Mouse (Mus musculus) heart, adult 10 weeks (tissue): ENCODE results near the gene Olfr231. TPM values are rescaled to one million over a fixed set of nuclear protein-coding genes. Genes with fewer than 3 reads are reported as not detected.

ENCODE experiments used
- polyA plus RNA-seq: library from polyadenylated mRNA; stranded (reverse); fragments of 350-450 nt; fragmentation: Illumina TruSeq; extraction: RNeasy Lipid Tissue Mini Kit (QIAGEN cat#74804); gene quantifications from one replicate; pipeline ENCODE4 v1.2.3, GENCODE M21; 2014; ENCODE audit warnings: low read depth, low replicate concordance

Gene Olfr231
- polyA plus RNA-seq, result not detected

GRCm38 (mm10) chr1:174121062-174121461, at the start of gene Olfr231:
Gene Olfr231, minus strand, starts transcription at chr1:174121162.

GRCm38 (mm10) chr1:174155333-174155732, 34.4 kb upstream of the Olfr231 start, which contains the start of gene Olfr420:
Gene Olfr420, plus strand, starts transcription at chr1:174155633.

GRCm38 (mm10) chr1:174131217-174131616, 10.3 kb upstream of the Olfr231 start, which contains the start of gene Olfr424:
Gene Olfr424, plus strand, starts transcription at chr1:174131517.

GRCm38 (mm10) chr1:174096591-174096990, 24.4 kb downstream of the Olfr231 start, which contains the start of gene Olfr427:
Gene Olfr427, plus strand, starts transcription at chr1:174096891.

GRCm38 (mm10) chr1:174084031-174084430, 36.9 kb downstream of the Olfr231 start, which contains the start of gene Olfr429:
Gene Olfr429, plus strand, starts transcription at chr1:174084331.

GRCm38 (mm10) chr1:174066305-174066704, 54.7 kb downstream of the Olfr231 start, which contains the start of gene Olfr430:
Gene Olfr430, plus strand, starts transcription at chr1:174066605.

Other genes with a start within 250 kb of the Olfr231 start
- gene Ifi211, start 208.1 kb downstream of the Olfr231 start, polyA plus RNA-seq, result 4.5 TPM
- 38.8 TPM for gene Mndal, start 178.7 kb downstream of the Olfr231 start, polyA plus RNA-seq
- 27.9 TPM for gene Ifi203, start 178.5 kb downstream of the Olfr231 start, polyA plus RNA-seq
- not detected for gene Ifi202b, start 138.4 kb downstream of the Olfr231 start, polyA plus RNA-seq
- gene Ifi205, start 89.4 kb downstream of the Olfr231 start, polyA plus RNA-seq, result 8.1 TPM
- gene Olfr433, start 80.5 kb downstream of the Olfr231 start, polyA plus RNA-seq, result not detected
- gene Olfr432, start 72.0 kb downstream of the Olfr231 start, polyA plus RNA-seq, result not detected
- gene Olfr430, start 54.6 kb downstream of the Olfr231 start, polyA plus RNA-seq, result not detected
- gene Olfr429, start 36.8 kb downstream of the Olfr231 start, polyA plus RNA-seq, result not detected
- not detected for gene Olfr427, start 24.3 kb downstream of the Olfr231 start, polyA plus RNA-seq
- gene Olfr424, start 10.4 kb upstream of the Olfr231 start, polyA plus RNA-seq, result not detected
- gene Olfr420, start 34.5 kb upstream of the Olfr231 start, polyA plus RNA-seq, result not detected
- 9.6 TPM for gene Spta1, start 51.6 kb upstream of the Olfr231 start, polyA plus RNA-seq
- not detected for gene Olfr419, start 130.9 kb upstream of the Olfr231 start, polyA plus RNA-seq
- gene Mptx1, start 209.4 kb upstream of the Olfr231 start, polyA plus RNA-seq, result not detected
- not detected for gene Olfr417, start 244.0 kb upstream of the Olfr231 start, polyA plus RNA-seq